Mouse (Mus musculus): ENCODE data around the gene Soat1. TPM values are rescaled to one million over a fixed set of nuclear protein-coding genes. Genes with fewer than 3 reads are reported as not detected.

Soat1 gene
- polyA plus RNA-seq, 1 experiment from 2014 or later = 36.8 TPM

GRCm38 (mm10) chr1:156455005-156455758 is 18.9 kb downstream of the Soat1 start:
- no peak for DNase-seq
- no peak for TF ChIP-seq CTCF (IDR thresholded peaks at IDR 0.05; ENCODE audit: low read depth)
- H3K4me1 ChIP-seq (ENCODE audit: insufficient read depth) = no peaks in the 10 kb centered on the region
- no peaks in the 10 kb centered on the region for H3K27me3 ChIP-seq (ENCODE audit: insufficient read depth, low read length)
- peaks cover 7% of the 10 kb centered on the region; the same call in 1 of the 2 replicates for H3K36me3 ChIP-seq (ENCODE audit: insufficient read depth)
- H3K4me3 ChIP-seq (ENCODE audit: low read depth, low read length) = no peak overlapping the region
- 93% methylated on average over 2 of the region's 2 CpGs for WGBS
- H3K9ac ChIP-seq = no peak overlapping the region
- no peak overlapping the region for H3K27ac ChIP-seq (ENCODE audit: low read depth)
- ATAC-seq (ENCODE audit: insufficient read depth) = no peak
- no peak overlapping the region for H3K4me2 ChIP-seq
- H3K9me3 ChIP-seq (ENCODE audit: low read depth, low read length) = no peaks in the 10 kb centered on the region

DNA sequence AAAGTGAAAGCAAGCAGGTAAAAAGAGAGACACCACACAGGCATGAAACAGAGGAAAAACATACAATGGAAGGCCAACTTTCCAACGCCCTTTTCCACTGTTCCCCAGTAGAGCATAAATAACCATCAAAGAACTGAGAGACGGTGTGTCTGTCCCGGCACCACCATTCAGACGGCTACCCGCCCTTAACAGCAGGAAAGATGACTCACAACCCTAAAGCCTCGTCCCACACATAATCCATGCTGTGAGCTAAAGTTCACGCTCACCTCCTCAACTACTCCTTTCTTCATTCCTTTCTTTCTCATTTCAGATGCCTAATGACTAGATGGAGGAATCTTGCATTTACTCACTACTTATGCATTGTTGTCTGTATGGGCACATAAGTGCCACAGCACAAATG is 19.7 kb downstream of the Soat1 start:
- H3K4me1 ChIP-seq (ENCODE audit: insufficient read depth) = no peaks in the 10 kb centered on the region
- 58% methylated on average over 7 of the region's 7 CpGs for WGBS
- TF ChIP-seq CTCF (IDR thresholded peaks at IDR 0.05; ENCODE audit: low read depth) = no peak
- H3K9me3 ChIP-seq (ENCODE audit: low read depth, low read length) = no peaks in the 10 kb centered on the region
- no peak overlapping the region for H3K4me3 ChIP-seq (ENCODE audit: low read depth, low read length)
- H3K9ac ChIP-seq = no peak overlapping the region
- H3K4me2 ChIP-seq = no peak overlapping the region
- H3K27me3 ChIP-seq (ENCODE audit: insufficient read depth, low read length) = no peaks in the 10 kb centered on the region
- H3K36me3 ChIP-seq (ENCODE audit: insufficient read depth) = peaks cover 6% of the 10 kb centered on the region; the same call in 1 of the 2 replicates
- DNase-seq (no peak), ATAC-seq (ENCODE audit: insufficient read depth) (no peak)
- no peak overlapping the region for H3K27ac ChIP-seq (ENCODE audit: low read depth)

- Histone ChIP-seq H3K4me2 (no peak overlapping the region), H3K4me3 (ENCODE audit: low read depth, low read length) (no peak overlapping the region)
- TF ChIP-seq CTCF (IDR thresholded peaks at IDR 0.05; ENCODE audit: low read depth) = no peak
Observed at GRCm38 (mm10) chr1:156453876-156454275, 20.3 kb downstream of the Soat1 start.

DNA sequence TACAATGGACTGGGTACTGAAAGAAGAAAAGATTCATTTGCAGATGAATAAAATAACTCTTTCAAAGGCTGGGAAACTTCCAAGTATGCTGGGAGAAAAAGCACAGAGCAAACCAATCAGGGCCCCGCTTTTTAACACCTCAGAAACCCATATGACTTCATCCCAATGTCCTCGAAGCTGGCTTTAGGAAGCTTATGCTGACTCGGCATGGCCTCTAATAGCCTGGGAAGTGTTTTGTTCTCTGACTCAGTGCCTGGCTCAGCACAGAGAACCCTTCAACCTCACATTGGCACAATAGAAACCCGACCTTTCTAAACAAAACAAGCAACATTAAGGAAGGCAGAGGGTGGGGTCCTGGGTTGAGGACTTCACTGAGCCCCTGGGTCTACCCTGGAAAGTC is 23.7 kb downstream of the Soat1 start:
- ATAC-seq (ENCODE audit: insufficient read depth) (no peak), DNase-seq (peak; percentile 47)
- Histone ChIP-seq H3K27ac (ENCODE audit: low read depth) (no peak overlapping the region), H3K9me3 (ENCODE audit: low read depth, low read length) (no peaks in the 10 kb centered on the region), H3K4me3 (ENCODE audit: low read depth, low read length) (no peak overlapping the region), H3K4me1 (ENCODE audit: insufficient read depth) (no peaks in the 10 kb centered on the region), H3K36me3 (ENCODE audit: insufficient read depth) (0 out of 2 replicates have a peak, but pooled peaks cover 3% of the 10 kb centered on the region), H3K4me2 (no peak overlapping the region), H3K9ac (no peak overlapping the region), H3K27me3 (ENCODE audit: insufficient read depth, low read length) (no peaks in the 10 kb centered on the region)
- TF ChIP-seq CTCF (IDR thresholded peaks at IDR 0.05; ENCODE audit: low read depth) = no peak
- 51% methylated on average over 4 of the region's 4 CpGs for WGBS

More at GRCm38 (mm10) chr1:156453876-156454275, 20.3 kb downstream of the Soat1 start:
- no peak overlapping the region for H3K27ac ChIP-seq (ENCODE audit: low read depth)
- DNase-seq (no peak), ATAC-seq (ENCODE audit: insufficient read depth) (no peak)
- whole genome bisulfite sequencing = 48% methylated on average over 10 of the region's 10 CpGs
- H3K9ac ChIP-seq = no peak overlapping the region
- peaks cover 6% of the 10 kb centered on the region; the same call in 1 of the 2 replicates for H3K36me3 ChIP-seq (ENCODE audit: insufficient read depth)
- no peaks in the 10 kb centered on the region for H3K4me1 ChIP-seq (ENCODE audit: insufficient read depth)
- H3K27me3 ChIP-seq (ENCODE audit: insufficient read depth, low read length) = no peaks in the 10 kb centered on the region
- H3K9me3 ChIP-seq (ENCODE audit: low read depth, low read length) = no peaks in the 10 kb centered on the region

GRCm38 (mm10) chr1:156449691-156450090 is 24.4 kb downstream of the Soat1 start:
- DNase-seq = no peak
- H3K9ac ChIP-seq = no peak overlapping the region
- no peak for ATAC-seq (ENCODE audit: insufficient read depth)
- TF ChIP-seq CTCF (IDR thresholded peaks at IDR 0.05; ENCODE audit: low read depth) = no peak
- H3K27ac ChIP-seq (ENCODE audit: low read depth) = no peak overlapping the region
- peaks cover 10% of the 10 kb centered on the region; the same call in 1 of the 2 replicates for H3K36me3 ChIP-seq (ENCODE audit: insufficient read depth)
- H3K4me1 ChIP-seq (ENCODE audit: insufficient read depth) = no peaks in the 10 kb centered on the region
- no peaks in the 10 kb centered on the region for H3K9me3 ChIP-seq (ENCODE audit: low read depth, low read length)
- H3K4me2 ChIP-seq = no peak overlapping the region
- H3K4me3 ChIP-seq (ENCODE audit: low read depth, low read length) = no peak overlapping the region
- H3K27me3 ChIP-seq (ENCODE audit: insufficient read depth, low read length) = no peaks in the 10 kb centered on the region
- 43% methylated on average over 16 of the region's 17 CpGs for WGBS

DNA sequence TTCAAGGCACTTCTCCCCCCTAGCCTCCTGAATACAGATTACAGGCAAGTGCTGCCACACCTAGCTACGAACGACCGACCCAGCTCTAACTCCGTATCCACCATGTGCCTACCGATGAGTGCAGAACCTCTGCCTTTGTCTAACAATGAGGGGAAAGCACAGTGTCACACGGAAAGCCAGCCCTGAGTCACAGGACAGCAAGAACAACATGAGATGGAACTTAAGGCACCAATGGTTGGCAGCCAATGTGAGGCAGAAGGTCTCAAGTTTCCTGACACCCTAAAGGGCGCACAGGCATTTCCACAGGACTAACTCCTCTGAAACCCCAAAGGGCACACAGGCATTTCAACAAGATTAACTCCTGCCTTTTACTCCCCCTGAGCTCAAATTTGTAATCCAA is 25.0 kb downstream of the Soat1 start:
- H3K9ac ChIP-seq = no peak overlapping the region
- WGBS = 89% methylated on average over 7 of the region's 7 CpGs
- no peak overlapping the region for H3K27ac ChIP-seq (ENCODE audit: low read depth)
- no peaks in the 10 kb centered on the region for H3K4me1 ChIP-seq (ENCODE audit: insufficient read depth)
- H3K9me3 ChIP-seq (ENCODE audit: low read depth, low read length) = no peaks in the 10 kb centered on the region
- ATAC-seq (ENCODE audit: insufficient read depth) (no peak), DNase-seq (no peak)
- TF ChIP-seq CTCF (IDR thresholded peaks at IDR 0.05; ENCODE audit: low read depth) = no peak
- no peak overlapping the region for H3K4me2 ChIP-seq
- peaks cover 12% of the 10 kb centered on the region; the same call in 1 of the 2 replicates for H3K36me3 ChIP-seq (ENCODE audit: insufficient read depth)
- no peak overlapping the region for H3K4me3 ChIP-seq (ENCODE audit: low read depth, low read length)
- H3K27me3 ChIP-seq (ENCODE audit: insufficient read depth, low read length) = no peaks in the 10 kb centered on the region

DNA sequence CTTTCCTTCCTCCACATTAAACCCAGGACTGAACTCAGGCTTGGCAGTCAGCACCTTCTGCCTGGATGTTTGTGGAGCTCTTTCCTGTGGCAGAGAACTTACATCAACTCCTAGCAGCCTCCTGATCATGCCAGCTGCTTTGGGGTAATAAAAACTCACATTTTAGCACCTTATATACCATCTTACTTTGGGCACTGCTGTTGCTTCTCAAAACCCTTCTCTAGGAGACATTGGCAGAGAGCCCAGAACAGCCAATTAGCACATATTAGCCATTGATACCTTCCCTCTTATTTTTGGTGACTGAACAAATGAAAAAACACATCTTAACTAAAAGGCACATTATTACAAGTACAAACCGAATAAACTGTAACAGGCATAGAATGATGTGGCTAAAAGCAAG is 29.1 kb downstream of the Soat1 start:
- Histone ChIP-seq H3K27me3 (ENCODE audit: insufficient read depth, low read length) (no peaks in the 10 kb centered on the region), H3K27ac (ENCODE audit: low read depth) (no peak overlapping the region), H3K9me3 (ENCODE audit: low read depth, low read length) (no peaks in the 10 kb centered on the region), H3K36me3 (ENCODE audit: insufficient read depth) (peaks cover 37% of the 10 kb centered on the region; the same call in 1 of the 2 replicates), H3K4me2 (no peak overlapping the region), H3K4me3 (ENCODE audit: low read depth, low read length) (no peak overlapping the region), H3K4me1 (ENCODE audit: insufficient read depth) (no peaks in the 10 kb centered on the region), H3K9ac (no peak overlapping the region)
- WGBS = 77% methylated on average over 1 of the region's 1 CpGs
- DNase-seq (no peak), ATAC-seq (ENCODE audit: insufficient read depth) (no peak)
- TF ChIP-seq CTCF (IDR thresholded peaks at IDR 0.05; ENCODE audit: low read depth) = no peak
